Mouse (Mus musculus): Measurements from ENCODE around the gene Lrmp. TPM values are rescaled to one million over a fixed set of nuclear protein-coding genes. Genes with fewer than 3 reads are reported as not detected.

The Lrmp gene
- polyA plus RNA-seq, 1 experiment from 2014 or later, result 3.5 TPM

DNA sequence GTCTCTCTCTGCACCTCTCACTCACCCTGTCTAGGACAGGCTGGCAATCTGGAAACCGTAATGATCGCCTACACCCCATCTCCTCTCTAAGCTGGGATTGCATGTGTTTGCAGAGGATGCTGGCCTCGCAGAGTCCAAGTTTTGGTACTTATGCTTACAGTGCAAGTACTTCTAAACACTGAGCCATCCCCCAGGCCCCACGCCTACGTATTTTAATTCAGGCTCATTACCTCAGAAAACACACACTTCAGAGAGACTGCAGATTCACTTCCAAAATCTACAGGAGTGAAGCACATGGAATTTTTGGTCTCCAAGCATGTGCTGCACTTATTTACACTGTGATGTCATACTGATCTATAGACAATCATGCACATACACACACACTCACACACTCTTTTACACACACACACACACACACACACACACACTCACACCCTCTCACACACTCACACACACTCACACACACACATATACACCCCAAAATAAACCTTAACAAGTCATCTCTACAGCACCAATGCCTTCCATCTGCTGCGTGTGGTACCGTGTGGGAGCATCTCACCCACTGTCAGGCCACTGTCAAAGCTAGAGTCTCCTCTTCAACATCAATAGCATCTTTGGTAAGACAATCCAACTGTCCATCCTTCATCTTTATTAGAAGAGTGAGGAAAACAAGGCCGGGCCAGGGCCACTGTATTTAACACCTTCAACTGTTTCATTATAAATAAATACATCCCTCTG lies 82.7 kb downstream of the Lrmp start:
- ATAC-seq (ENCODE audit: insufficient read depth, low FRiP score, low TSS enrichment), result no peak
- Histone ChIP-seq H3K27ac (ENCODE audit: low read depth, low read length) (no peak overlapping the region), H3K9me3 (ENCODE audit: control insufficient read depth, low read length) (no peaks in the 10 kb centered on the region), H3K4me1 (ENCODE audit: control insufficient read depth, insufficient read depth, low read length) (no peaks in the 10 kb centered on the region), H3K9ac (ENCODE audit: low read length) (no peak overlapping the region), H3K27me3 (ENCODE audit: control insufficient read depth, insufficient read depth, low read length) (no peaks in the 10 kb centered on the region), H3K36me3 (ENCODE audit: control insufficient read depth, insufficient read depth, low read length) (no peaks in the 10 kb centered on the region), H3K4me3 (ENCODE audit: low read depth, low read length) (no peak overlapping the region), H3K4me2 (ENCODE audit: low read depth) (no peak overlapping the region)
- WGBS, result 95% methylated on average over 8 of the region's 8 CpGs
- no peak for DNase-seq (ENCODE audit: low spot score)

DNA sequence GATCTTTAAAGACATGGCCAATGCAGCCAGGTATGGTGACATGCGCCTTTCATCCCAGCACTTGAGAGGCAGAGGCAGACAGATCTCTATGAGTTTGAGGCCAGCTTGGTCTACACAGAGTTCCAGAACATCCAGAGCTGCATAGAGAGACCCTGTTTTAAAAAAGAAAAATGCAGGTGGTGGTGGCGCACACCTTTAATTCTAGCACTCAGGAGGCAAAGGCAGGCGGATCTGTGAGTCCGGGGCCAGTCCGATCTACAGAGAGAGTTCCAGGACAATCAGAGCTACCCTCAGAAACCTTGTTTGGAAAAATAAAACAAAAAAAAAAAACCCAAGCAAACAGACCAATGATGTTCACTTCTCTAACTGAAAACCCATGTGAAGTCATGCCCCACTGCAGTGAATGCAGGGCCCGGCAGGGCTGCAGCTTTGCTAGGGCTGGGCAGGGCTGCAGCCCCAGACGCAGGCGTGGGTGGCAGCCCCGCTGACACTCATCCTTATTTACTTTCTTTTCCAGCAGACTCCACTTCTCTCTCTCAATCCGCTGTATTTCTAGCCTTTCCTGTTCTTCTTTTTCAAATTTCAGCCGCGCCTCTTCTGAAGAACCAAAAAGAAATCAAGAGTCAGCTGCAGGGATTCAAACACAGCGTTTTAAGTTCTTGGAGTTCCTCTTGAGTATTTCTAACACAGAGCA lies 87.1 kb downstream of the Lrmp start:
- Histone ChIP-seq H3K27me3 (ENCODE audit: control insufficient read depth, insufficient read depth, low read length) (no peaks in the 10 kb centered on the region), H3K4me2 (ENCODE audit: low read depth) (no peak overlapping the region), H3K9me3 (ENCODE audit: control insufficient read depth, low read length) (no peaks in the 10 kb centered on the region), H3K27ac (ENCODE audit: low read depth, low read length) (no peak overlapping the region), H3K4me1 (ENCODE audit: control insufficient read depth, insufficient read depth, low read length) (no peaks in the 10 kb centered on the region), H3K36me3 (ENCODE audit: control insufficient read depth, insufficient read depth, low read length) (no peaks in the 10 kb centered on the region), H3K4me3 (ENCODE audit: low read depth, low read length) (no peak overlapping the region), H3K9ac (ENCODE audit: low read length) (no peak overlapping the region)
- ATAC-seq (ENCODE audit: insufficient read depth, low FRiP score, low TSS enrichment) (no peak), DNase-seq (ENCODE audit: low spot score) (no peak)
- 82% methylated on average over 13 of the region's 13 CpGs for WGBS

DNA sequence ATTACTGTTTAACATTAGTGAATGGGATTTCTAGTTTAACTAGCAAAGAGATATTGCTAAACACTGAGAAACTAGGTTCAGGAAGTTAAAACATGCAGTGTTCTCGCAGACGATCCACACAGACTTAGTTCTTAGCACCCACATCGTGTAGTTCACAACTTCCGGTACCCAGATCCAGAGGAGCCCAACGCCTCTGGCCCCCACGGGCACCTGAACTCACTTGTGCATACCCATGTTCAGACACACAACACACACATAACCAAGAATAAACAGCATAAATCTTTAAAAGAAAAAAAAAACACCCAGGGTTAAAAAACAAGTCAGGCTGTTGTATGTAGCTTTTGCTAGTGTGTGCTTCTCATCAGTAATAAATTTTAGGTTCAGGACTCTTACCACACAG lies 89.0 kb downstream of the Lrmp start:
- Histone ChIP-seq H3K9me3 (ENCODE audit: control insufficient read depth, low read length) (no peaks in the 10 kb centered on the region), H3K27me3 (ENCODE audit: control insufficient read depth, insufficient read depth, low read length) (no peaks in the 10 kb centered on the region), H3K4me3 (ENCODE audit: low read depth, low read length) (no peak overlapping the region), H3K4me1 (ENCODE audit: control insufficient read depth, insufficient read depth, low read length) (no peaks in the 10 kb centered on the region), H3K36me3 (ENCODE audit: control insufficient read depth, insufficient read depth, low read length) (no peaks in the 10 kb centered on the region), H3K9ac (ENCODE audit: low read length) (no peak overlapping the region), H3K27ac (ENCODE audit: low read depth, low read length) (no peak overlapping the region), H3K4me2 (ENCODE audit: low read depth) (no peak overlapping the region)
- ATAC-seq (ENCODE audit: insufficient read depth, low FRiP score, low TSS enrichment) (no peak), DNase-seq (ENCODE audit: low spot score) (no peak)
- WGBS, result 90% methylated on average over 6 of the region's 6 CpGs

DNA sequence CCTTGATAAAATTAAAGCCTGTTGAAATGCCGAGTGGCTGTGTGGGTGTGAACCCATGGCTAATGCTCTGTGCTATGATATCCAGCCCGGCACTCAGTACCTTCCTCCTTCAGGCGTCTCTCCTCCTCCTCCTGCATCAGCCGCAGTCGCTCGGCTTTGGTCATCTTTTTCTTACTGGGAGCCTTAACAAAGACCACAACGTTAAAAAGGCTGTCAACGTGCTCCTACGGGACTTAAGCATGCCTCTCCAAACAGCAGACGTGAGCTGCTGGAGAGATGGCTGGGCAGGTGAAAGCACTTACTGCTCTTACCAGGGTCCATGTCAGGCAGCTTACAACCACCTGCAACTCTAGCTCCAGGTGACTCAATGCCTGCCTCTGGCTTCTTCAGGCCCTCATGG lies 89.7 kb downstream of the Lrmp start:
- DNase-seq (ENCODE audit: low spot score), result no peak
- Histone ChIP-seq H3K9ac (ENCODE audit: low read length) (no peak overlapping the region), H3K4me3 (ENCODE audit: low read depth, low read length) (no peak overlapping the region), H3K4me1 (ENCODE audit: control insufficient read depth, insufficient read depth, low read length) (no peaks in the 10 kb centered on the region), H3K27me3 (ENCODE audit: control insufficient read depth, insufficient read depth, low read length) (no peaks in the 10 kb centered on the region), H3K27ac (ENCODE audit: low read depth, low read length) (no peak overlapping the region), H3K4me2 (ENCODE audit: low read depth) (no peak overlapping the region), H3K9me3 (ENCODE audit: control insufficient read depth, low read length) (no peaks in the 10 kb centered on the region), H3K36me3 (ENCODE audit: control insufficient read depth, insufficient read depth, low read length) (no peaks in the 10 kb centered on the region)
- no peak for ATAC-seq (ENCODE audit: insufficient read depth, low FRiP score, low TSS enrichment)
- 74% methylated on average over 10 of the region's 10 CpGs for WGBS

DNA sequence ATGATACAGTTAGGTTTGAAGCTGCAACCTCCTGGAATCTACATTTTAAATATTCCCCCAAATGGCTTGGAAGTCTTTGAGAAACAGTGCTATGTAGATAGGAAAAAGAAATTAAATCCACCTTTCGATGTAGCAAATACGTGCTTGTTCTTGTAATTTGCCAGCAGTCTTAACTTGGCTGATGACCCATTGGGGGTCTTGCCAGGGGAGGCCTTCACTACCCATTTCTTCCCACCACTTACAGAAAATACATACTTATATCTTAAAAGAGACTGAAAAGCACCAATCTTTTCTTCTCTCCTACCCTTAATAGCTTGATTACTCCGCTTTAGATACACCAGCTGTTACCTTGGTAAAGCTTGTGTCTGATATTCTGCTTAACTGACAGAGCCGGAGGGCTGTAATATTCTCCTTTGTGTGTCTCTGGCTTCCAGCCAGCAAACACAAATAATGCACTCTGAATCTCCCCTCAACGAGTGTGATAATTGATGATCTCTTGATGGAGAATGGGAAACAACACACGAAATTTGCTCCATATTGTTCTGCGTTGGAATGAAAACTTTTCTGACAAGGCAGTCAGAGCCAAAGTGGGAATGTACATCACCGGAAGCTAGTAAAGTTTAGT lies 94.7 kb downstream of the Lrmp start:
- peak overlapping the region; percentile 44 for H3K4me3 ChIP-seq (ENCODE audit: low read depth, low read length)
- no peaks in the 10 kb centered on the region for H3K27me3 ChIP-seq (ENCODE audit: control insufficient read depth, insufficient read depth, low read length)
- DNase-seq (ENCODE audit: low spot score), result no peak
- no peaks in the 10 kb centered on the region for H3K36me3 ChIP-seq (ENCODE audit: control insufficient read depth, insufficient read depth, low read length)
- H3K9ac ChIP-seq (ENCODE audit: low read length), result no peak overlapping the region
- H3K4me1 ChIP-seq (ENCODE audit: control insufficient read depth, insufficient read depth, low read length), result 0 out of 2 replicates have a peak, but pooled peaks cover 3% of the 10 kb centered on the region
- no peak overlapping the region for H3K27ac ChIP-seq (ENCODE audit: low read depth, low read length)
- no peaks in the 10 kb centered on the region for H3K9me3 ChIP-seq (ENCODE audit: control insufficient read depth, low read length)
- H3K4me2 ChIP-seq (ENCODE audit: low read depth), result peak overlapping the region; percentile 56
- no peak for ATAC-seq (ENCODE audit: insufficient read depth, low FRiP score, low TSS enrichment)
- 41% methylated on average over 8 of the region's 8 CpGs for WGBS

DNA sequence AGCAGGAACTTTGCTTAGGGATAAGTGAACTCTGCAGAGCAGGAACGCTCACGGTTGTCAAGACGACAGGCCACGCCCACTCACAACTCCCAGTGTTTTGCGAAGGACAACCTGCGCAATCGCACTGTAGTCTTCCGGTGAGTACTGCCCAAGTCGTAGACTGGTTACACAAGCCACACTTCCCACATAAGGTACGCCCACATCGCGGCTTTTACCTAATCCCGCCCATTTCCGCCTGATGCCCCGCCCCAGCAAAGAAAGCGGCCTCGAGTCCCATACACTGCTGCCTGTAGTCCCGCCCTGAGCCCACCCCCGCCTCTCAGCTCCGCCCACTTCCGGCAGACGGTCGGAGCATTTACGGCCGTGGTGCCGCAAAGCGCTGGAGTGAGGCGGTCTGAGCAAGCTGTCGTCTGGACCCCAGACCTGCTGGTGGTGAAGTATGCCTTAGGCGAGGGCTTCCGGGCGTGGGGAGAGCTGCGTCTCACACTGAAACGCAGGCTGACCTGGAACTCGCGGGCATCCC lies 95.4 kb downstream of the Lrmp start, which contains the start of the genes Casc1 and Etfrf1:
TSS of gene Casc1 (minus strand) at position 190 of the 523 bp plus-strand sequence.
TSS of gene Etfrf1 (plus strand) at position 319 of the 523 bp plus-strand sequence.
- ATAC-seq (ENCODE audit: insufficient read depth, low FRiP score, low TSS enrichment) (peak; percentile 100), DNase-seq (ENCODE audit: low spot score) (peak; percentile 99)
- H3K9ac ChIP-seq (ENCODE audit: low read length), result peak within 1 kb of the TSS; percentile 67
- H3K9me3 ChIP-seq (ENCODE audit: control insufficient read depth, low read length), result no peaks in the 10 kb centered on the region
- no peaks in the 10 kb centered on the region; the same call in 1 of the 2 replicates for H3K36me3 ChIP-seq (ENCODE audit: control insufficient read depth, insufficient read depth, low read length)
- no peaks in the 10 kb centered on the region for H3K27me3 ChIP-seq (ENCODE audit: control insufficient read depth, insufficient read depth, low read length)
- WGBS, result under 1% methylated on average over 36 of the region's 36 CpGs
- H3K4me1 ChIP-seq (ENCODE audit: control insufficient read depth, insufficient read depth, low read length), result 0 out of 2 replicates have a peak, but pooled peaks cover 3% of the 10 kb centered on the region
- H3K4me2 ChIP-seq (ENCODE audit: low read depth), result peak within 1 kb of the TSS; percentile 56
- peak within 1 kb of the TSS; percentile 44 for H3K4me3 ChIP-seq (ENCODE audit: low read depth, low read length)
- peak within 1 kb of the TSS; percentile 88 for H3K27ac ChIP-seq (ENCODE audit: low read depth, low read length)

DNA sequence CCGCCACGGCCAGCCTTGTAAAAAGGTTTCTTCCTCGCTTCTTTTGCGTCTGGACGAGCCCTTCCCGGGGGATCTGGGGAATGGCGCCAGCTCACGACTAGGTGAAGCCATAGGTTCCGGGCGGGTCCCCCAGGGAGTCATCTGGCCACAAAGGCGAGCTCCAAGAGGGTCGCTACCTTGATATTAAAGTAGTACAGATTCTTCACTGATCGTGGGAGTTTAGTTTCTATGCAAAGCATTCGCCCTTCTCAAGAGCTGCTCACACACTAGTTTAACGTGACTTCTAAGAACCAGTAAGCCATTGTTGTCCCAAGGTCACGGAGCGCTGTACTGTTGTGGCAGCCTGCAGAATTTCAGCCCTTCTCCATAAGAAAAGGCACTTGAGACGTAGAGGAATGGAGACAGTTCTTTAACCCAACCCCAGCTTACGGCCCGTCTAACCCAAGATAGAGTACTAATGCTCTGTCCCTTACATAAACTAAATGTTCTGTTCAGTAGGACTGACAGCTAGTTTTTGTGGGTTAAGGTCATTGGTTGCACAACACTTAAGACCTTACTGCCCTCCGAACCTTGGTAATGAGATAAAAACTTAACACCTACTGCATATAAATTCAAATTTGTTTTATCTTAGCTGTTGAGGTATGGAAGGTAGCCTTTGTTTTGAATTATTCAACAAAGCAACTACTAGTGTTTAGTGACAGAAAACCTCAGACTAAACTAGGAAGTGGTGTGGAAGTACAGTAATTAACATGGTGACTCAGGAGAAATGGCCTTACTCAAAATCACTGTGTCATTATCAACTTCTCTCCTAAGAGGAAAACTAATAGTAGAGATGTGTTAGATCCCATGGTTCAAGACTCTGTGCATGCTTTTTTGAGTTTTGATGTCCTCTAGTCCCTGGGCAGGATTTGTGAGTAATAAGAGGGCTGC lies 96.2 kb downstream of the Lrmp start:
- H3K4me1 ChIP-seq (ENCODE audit: control insufficient read depth, insufficient read depth, low read length), result 0 out of 2 replicates have a peak, but pooled peaks cover 3% of the 10 kb centered on the region
- ATAC-seq (ENCODE audit: insufficient read depth, low FRiP score, low TSS enrichment) (peak; percentile 61), DNase-seq (ENCODE audit: low spot score) (no peak)
- H3K36me3 ChIP-seq (ENCODE audit: control insufficient read depth, insufficient read depth, low read length), result no peaks in the 10 kb centered on the region; the same call in 1 of the 2 replicates
- H3K9ac ChIP-seq (ENCODE audit: low read length), result peak overlapping the region; percentile 67
- H3K27me3 ChIP-seq (ENCODE audit: control insufficient read depth, insufficient read depth, low read length), result no peaks in the 10 kb centered on the region
- H3K27ac ChIP-seq (ENCODE audit: low read depth, low read length), result peak overlapping the region; percentile 88
- peak overlapping the region; percentile 55 for H3K4me2 ChIP-seq (ENCODE audit: low read depth)
- 4% methylated on average over 21 of the region's 21 CpGs for WGBS
- H3K9me3 ChIP-seq (ENCODE audit: control insufficient read depth, low read length), result no peaks in the 10 kb centered on the region
- H3K4me3 ChIP-seq (ENCODE audit: low read depth, low read length), result peak overlapping the region; percentile 44

DNA sequence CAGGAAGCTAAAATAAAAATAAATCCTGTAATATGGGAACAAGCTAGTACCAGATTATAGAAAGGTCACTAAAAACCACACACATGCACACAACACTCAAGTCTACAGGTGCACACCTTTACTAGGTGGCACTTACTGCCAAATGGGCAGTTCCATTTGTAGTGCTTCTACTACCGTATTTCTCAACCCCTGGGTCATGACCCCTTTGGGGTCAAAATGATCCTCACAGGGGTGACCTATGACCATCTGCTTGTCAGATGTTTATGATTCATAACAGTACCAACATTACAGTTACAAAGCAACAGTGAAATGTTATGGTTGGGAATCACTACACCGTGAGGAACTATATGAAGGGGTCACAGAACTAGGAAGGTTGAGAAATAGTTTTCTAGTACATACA lies 98.5 kb downstream of the Lrmp start:
- no peak overlapping the region for H3K9ac ChIP-seq (ENCODE audit: low read length)
- H3K4me1 ChIP-seq (ENCODE audit: control insufficient read depth, insufficient read depth, low read length), result 0 out of 2 replicates have a peak, but pooled peaks cover 3% of the 10 kb centered on the region
- no peaks in the 10 kb centered on the region for H3K27me3 ChIP-seq (ENCODE audit: control insufficient read depth, insufficient read depth, low read length)
- no peak overlapping the region for H3K4me3 ChIP-seq (ENCODE audit: low read depth, low read length)
- ATAC-seq (ENCODE audit: insufficient read depth, low FRiP score, low TSS enrichment), result no peak
- WGBS, result 83% methylated on average over 2 of the region's 2 CpGs
- DNase-seq (ENCODE audit: low spot score), result no peak
- H3K27ac ChIP-seq (ENCODE audit: low read depth, low read length), result no peak overlapping the region
- H3K9me3 ChIP-seq (ENCODE audit: control insufficient read depth, low read length), result no peaks in the 10 kb centered on the region
- H3K4me2 ChIP-seq (ENCODE audit: low read depth), result no peak overlapping the region
- no peaks in the 10 kb centered on the region; the same call in none of the 2 replicates for H3K36me3 ChIP-seq (ENCODE audit: control insufficient read depth, insufficient read depth, low read length)

All from neural tube, embryonic 11.5 days (tissue).